In genomic region chr2:93776267-93777055, GRCm38 (mm10) we compare ENCODE assay signal across 14 mouse cellular contexts. TPM values are rescaled to one million over a fixed set of nuclear protein-coding genes. Genes with fewer than 3 reads are reported as not detected.
DNase-seq lines count a peak whose midpoint lies in the region; ATAC-seq and TF ChIP-seq lines count a peak whose summit lies in the region.
"Had no signal": no experiment of that assay in that cellular context is flagged by ENCODE, and none has a peak within 500 bp of the region (broad histone marks: within the 10 kb centered on the region; RNA-seq: fewer than 3 reads in every experiment).

No protein-coding gene starts in this region.

- no peak for DNase-seq in hindbrain, embryonic 11.5 days (ENCODE audit: low spot score)
- peak; percentile 75 for DNase-seq in Muller cell, postnatal 12 days (ENCODE audit: inconsistent ontology term)
- peak; percentile 29 for DNase-seq in brain, embryonic 14.5 days (ENCODE audit: low read depth)
- DNase-seq in layer of hippocampus, adult 18-20 months (ENCODE audit: low spot score in 2 of 2): no peak
- DNase-seq in right cerebral cortex, adult 18-20 months: no peak
- DNase-seq: cerebellum, adult 8-10 months; kidney, adult 9 months; kidney, postnatal 4 days had no signal

- no peak overlapping the region for H3K9ac ChIP-seq in hindbrain, embryonic 12.5 days
- H3K9ac ChIP-seq in hindbrain, embryonic 11.5 days (ENCODE audit: low read depth, low read length): no peak overlapping the region
- H3K9ac ChIP-seq: neural tube, embryonic 13.5 days; stomach, embryonic 15.5 days had no signal

- no peak overlapping the region for H3K4me2 ChIP-seq in hindbrain, embryonic 12.5 days (replicated peaks)
- H3K4me2 ChIP-seq in hindbrain, embryonic 11.5 days (replicated peaks; ENCODE audit: low read depth, low read length): no peak overlapping the region
- H3K4me2 ChIP-seq: neural tube, embryonic 13.5 days; stomach, embryonic 15.5 days had no signal

- 78% methylated on average over 7 of the region's 7 CpGs for WGBS in hindbrain, embryonic 12.5 days
- WGBS in hindbrain, embryonic 11.5 days: 76% methylated on average over 7 of the region's 7 CpGs
- 53% methylated on average over 7 of the region's 7 CpGs for WGBS in olfactory bulb, adult 2 months

- H3K4me1 ChIP-seq in hindbrain, embryonic 12.5 days: peaks cover 39% of the 10 kb centered on the region
- H3K4me1 ChIP-seq in hindbrain, embryonic 11.5 days (replicated peaks; ENCODE audit: control insufficient read depth, insufficient read depth, low read length): peaks cover 5% of the 10 kb centered on the region; the same call in 1 of the 2 replicates
- H3K4me1 ChIP-seq in olfactory bulb, adult 2 months (ENCODE audit: control insufficient read depth, insufficient read depth, low read length): peaks cover 20% of the 10 kb centered on the region

- TF ChIP-seq CTCF in brain, embryonic 14.5 days (IDR thresholded peaks at IDR 0.05; ENCODE audit: borderline replicate concordance, extremely low read depth, insufficient read depth, insufficient read length): no peak
- TF ChIP-seq CTCF in olfactory bulb, adult 2 months (IDR thresholded peaks at IDR 0.05; ENCODE audit: insufficient read depth, low read depth, low read length): no peak

- no peak overlapping the region for H3K4me3 ChIP-seq in hindbrain, embryonic 12.5 days
- H3K4me3 ChIP-seq in hindbrain, embryonic 11.5 days (ENCODE audit: low read depth, low read length): no peak overlapping the region
- no peak overlapping the region for H3K4me3 ChIP-seq in olfactory bulb, adult 2 months (ENCODE audit: insufficient read depth, low read depth, low read length)
- H3K4me3 ChIP-seq: neural tube, embryonic 13.5 days; stomach, embryonic 15.5 days had no signal

- no peaks in the 10 kb centered on the region for H3K36me3 ChIP-seq in hindbrain, embryonic 12.5 days
- no peaks in the 10 kb centered on the region for H3K36me3 ChIP-seq in hindbrain, embryonic 11.5 days (ENCODE audit: control insufficient read depth, insufficient read depth, low read length)
- H3K36me3 ChIP-seq: neural tube, embryonic 13.5 days; stomach, embryonic 15.5 days had no signal

- ATAC-seq in hindbrain, embryonic 12.5 days (ENCODE audit: low FRiP score): no peak
- no peak for ATAC-seq in hindbrain, embryonic 11.5 days (ENCODE audit: low FRiP score)
- ATAC-seq: hindbrain, postnatal 0 days had no signal

- no peaks in the 10 kb centered on the region for H3K9me3 ChIP-seq in hindbrain, embryonic 12.5 days (replicated peaks)
- H3K9me3 ChIP-seq in hindbrain, embryonic 11.5 days (ENCODE audit: control insufficient read depth, low read length): no peaks in the 10 kb centered on the region
- H3K9me3 ChIP-seq: megakaryocyte, embryonic 14.5 days; neural tube, embryonic 13.5 days; stomach, embryonic 15.5 days had no signal

- 0 out of 2 replicates have a peak overlapping the region, but pooled peaks have one; percentile 12 for H3K27ac ChIP-seq in hindbrain, embryonic 12.5 days
- no peak overlapping the region for H3K27ac ChIP-seq in hindbrain, embryonic 11.5 days (ENCODE audit: low read depth, low read length)
- 0 out of 2 replicates have a peak overlapping the region, but pooled peaks have one; percentile 40 for H3K27ac ChIP-seq in olfactory bulb, adult 2 months (ENCODE audit: insufficient read depth, low read depth, low read length)
- H3K27ac ChIP-seq: hindbrain, postnatal 0 days; neural tube, embryonic 13.5 days; stomach, embryonic 15.5 days had no signal

- no peaks in the 10 kb centered on the region for H3K27me3 ChIP-seq in hindbrain, embryonic 12.5 days
- H3K27me3 ChIP-seq in hindbrain, embryonic 11.5 days (ENCODE audit: control insufficient read depth, insufficient read depth, low read length): no peaks in the 10 kb centered on the region
- H3K27me3 ChIP-seq: megakaryocyte, embryonic 14.5 days; neural tube, embryonic 13.5 days; stomach, embryonic 15.5 days had no signal

- TF ChIP-seq POLR2A in brain, embryonic 14.5 days (IDR thresholded peaks at IDR 0.05; ENCODE audit: borderline replicate concordance, extremely low read depth, insufficient read depth, insufficient read length, poor library complexity, severe bottlenecking): no peak
- no peak for TF ChIP-seq POLR2A in olfactory bulb, adult 2 months (IDR thresholded peaks at IDR 0.05; ENCODE audit: insufficient read depth, low read depth, low read length)

RNA-seq across cellular contexts. Expression of gene Ext2, which starts 45.9 kb away (rescaled TPM):
- polyA plus RNA-seq in hindbrain, embryonic 12.5 days (2016; fragmentation: Nextera tagmentation; extraction: Ambion mirVana): 84.7 and 86.7 TPM in 2 replicates
- polyA plus RNA-seq in hindbrain, embryonic 11.5 days (2014; fragmentation: Nextera tagmentation; extraction: Ambion mirVana): 54.4 and 68.6 TPM in 2 replicates
- 36.3 and 49.9 TPM in 2 replicates for polyA plus RNA-seq in brain, embryonic 14.5 days (2012; rRNA removed)
- polyA plus RNA-seq in olfactory bulb, adult 2 months (2012; ENCODE audit: insufficient read depth, insufficient read length, low replicate concordance, missing spikeins): not detected in 2 replicates
- total RNA-seq in layer of hippocampus, adult 18-20 months (2021): 10 to 100 TPM; 46.4 to 46.8 TPM

Comparison
In these comparisons a context has a peak if more than half of its experiments do, and no peak if none do; other contexts are left out.
1. DNase-seq: peak in Muller cell, postnatal 12 days (single experiment) and brain, embryonic 14.5 days (single experiment); none in hindbrain, embryonic 11.5 days (single experiment), layer of hippocampus, adult 18-20 months (0 of 2) and right cerebral cortex, adult 18-20 months (single experiment).